Mouse (Mus musculus) erythroblast, embryonic 14.5 days (primary cell): ENCODE results near the gene Sike1. TPM values are rescaled to one million over a fixed set of nuclear protein-coding genes. Genes with fewer than 3 reads are reported as not detected.

Source experiments
- H3K27me3 ChIP-seq: 2 replicates; pipeline ENCODE4 v1.6.1; 2012; ENCODE audit warnings: inconsistent platforms; ENCODE audit not compliant: control insufficient read depth
- H3K36me3 ChIP-seq: 2 replicates; pipeline ENCODE4 v1.6.1; 2012; ENCODE audit warnings: mild to moderate bottlenecking, inconsistent platforms; ENCODE audit not compliant: control insufficient read depth
- H3K4me1 ChIP-seq: 2 replicates; pipeline ENCODE4 v1.6.1; 2012; ENCODE audit warnings: inconsistent platforms; ENCODE audit not compliant: control insufficient read depth
- H3K4me3 ChIP-seq: replicated peaks from 2 replicates; pipeline ENCODE3; 2012; ENCODE audit warnings: moderate library complexity, mild to moderate bottlenecking, inconsistent platforms
- H3K9me3 ChIP-seq: 2 replicates; pipeline ENCODE4 v1.6.1; 2012; ENCODE audit warnings: low read length, inconsistent platforms, mixed read lengths; ENCODE audit not compliant: control insufficient read depth
- GATA1 ChIP-seq: IDR thresholded peaks from 2 replicates; pipeline ENCODE4 v1.6.1; 2012; ENCODE audit warnings: low read length, inconsistent platforms, mixed read lengths
- TAL1 ChIP-seq: IDR thresholded peaks from 3 replicates; pipeline ENCODE4 v1.6.1; 2012; ENCODE audit warnings: low read length, inconsistent platforms, mixed read lengths
- polyA plus RNA-seq: library from polyadenylated mRNA; stranded (reverse); fragments of >175 nt; gene quantifications from 2 replicates; pipeline ENCODE4 v1.2.3, GENCODE M21; 2012

Sike1 gene
- polyA plus RNA-seq, 1 experiment: 0.42 TPM

DNA sequence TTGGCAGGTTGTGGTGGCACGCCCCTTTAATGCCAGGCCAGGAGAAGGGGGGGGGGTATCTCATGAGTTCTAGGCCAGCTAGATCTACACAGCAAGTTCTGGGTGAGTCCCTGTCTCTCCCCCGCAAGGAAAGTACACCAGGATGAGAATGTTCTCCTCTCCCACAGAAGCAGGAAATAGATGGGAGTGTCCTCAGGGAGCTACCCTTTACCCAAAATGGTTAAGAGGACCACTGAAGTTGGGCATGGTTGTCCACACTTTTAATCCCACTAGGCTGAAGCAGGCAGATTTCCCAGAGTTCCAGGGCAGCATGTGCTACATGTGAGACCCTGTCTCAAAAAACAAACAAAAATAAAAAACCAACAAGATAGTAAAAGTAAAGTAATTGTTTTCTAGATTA lies 24.0 kb downstream of the Sike1 start:
- Histone ChIP-seq H3K36me3 (peaks cover 7% of the 10 kb centered on the region), H3K27me3 (no peaks in the 10 kb centered on the region; the same call in 1 of the 2 replicates), H3K4me3 (peak overlapping the region; percentile 100), H3K4me1 (peaks cover 31% of the 10 kb centered on the region), H3K9me3 (no peaks in the 10 kb centered on the region)
- TF ChIP-seq GATA1 (no peak), TAL1 (no peak)

DNA sequence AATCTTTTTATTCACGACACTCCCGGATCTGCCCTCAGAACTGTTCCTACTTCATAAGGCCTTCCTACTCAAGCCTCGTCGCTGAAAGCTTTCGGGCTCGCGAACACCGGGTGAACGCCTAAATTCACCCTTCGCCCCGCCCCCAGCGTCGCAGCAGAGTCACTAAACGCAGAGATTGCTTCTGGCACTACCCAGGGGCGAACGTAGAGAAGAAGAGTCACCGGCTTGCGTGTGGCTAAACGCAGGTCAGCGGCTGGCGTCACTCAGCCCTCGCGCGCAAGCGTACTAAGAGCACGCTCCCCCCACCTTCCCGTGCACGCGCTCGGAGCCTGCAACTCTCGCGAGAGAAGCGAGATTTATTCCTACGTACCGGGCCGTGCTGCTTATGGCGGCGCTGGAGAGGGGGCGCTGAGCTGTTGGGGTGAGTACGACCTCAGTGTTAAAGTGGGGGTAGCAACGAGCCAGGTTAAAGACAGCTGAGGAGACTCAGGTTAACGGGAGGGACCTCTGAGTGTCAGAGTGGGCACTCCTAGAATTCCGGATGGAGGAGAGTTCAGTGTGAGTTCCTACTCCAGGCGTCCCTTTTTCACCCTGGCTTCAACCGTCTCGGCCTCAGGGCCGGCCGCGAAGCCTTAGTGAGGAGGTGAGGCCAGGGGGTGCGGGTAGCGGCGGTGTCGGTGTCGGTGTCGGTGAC lies 24.9 kb downstream of the Sike1 start, which contains the start of gene Csde1:
Gene Csde1 (plus strand): TSS at position 178 of the 694 bp plus-strand sequence.
- peaks cover 10% of the 10 kb centered on the region for H3K36me3 ChIP-seq
- TF ChIP-seq GATA1 (no peak), TAL1 (no peak)
- no peaks in the 10 kb centered on the region; the same call in 1 of the 2 replicates for H3K27me3 ChIP-seq
- H3K9me3 ChIP-seq: no peaks in the 10 kb centered on the region
- peaks cover 36% of the 10 kb centered on the region for H3K4me1 ChIP-seq
- H3K4me3 ChIP-seq: peak within 1 kb of the TSS; percentile 100

DNA sequence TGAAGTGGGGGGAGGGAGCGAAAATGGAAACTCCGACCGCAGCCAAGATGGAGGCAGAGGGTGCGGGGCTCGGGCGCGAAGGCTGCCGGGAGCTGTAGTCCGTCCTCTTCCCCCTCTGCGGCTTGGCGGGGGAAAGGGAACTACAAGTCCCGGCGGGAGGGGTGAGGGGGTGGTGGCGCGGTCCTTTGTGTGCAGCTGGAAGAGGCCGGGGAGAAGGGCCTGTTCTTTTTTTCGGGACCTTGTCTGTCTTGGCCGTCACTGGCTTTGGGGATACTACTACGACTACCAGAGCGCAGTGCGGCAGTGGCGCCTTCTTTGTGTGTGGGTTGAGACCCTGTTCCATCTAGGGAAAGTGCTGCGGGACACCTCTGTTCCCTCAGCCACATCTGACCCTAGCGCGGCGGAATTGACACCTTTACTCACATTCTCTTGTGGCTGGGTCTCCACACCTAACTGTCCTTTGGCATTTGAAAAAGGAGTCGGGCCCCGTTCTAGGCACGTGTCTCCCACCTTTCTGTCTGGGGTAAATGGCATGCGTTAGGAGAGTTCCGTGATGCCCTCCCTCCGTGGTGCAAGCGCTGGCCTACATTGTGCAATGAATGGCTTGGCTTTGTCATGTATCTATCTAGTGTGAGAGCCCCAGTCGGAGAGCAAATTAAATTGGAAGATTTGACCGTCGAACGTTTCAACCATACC lies 25.6 kb downstream of the Sike1 start:
- peak overlapping the region; percentile 100 for H3K4me3 ChIP-seq
- no peaks in the 10 kb centered on the region for H3K9me3 ChIP-seq
- H3K4me1 ChIP-seq: peaks cover 39% of the 10 kb centered on the region
- TF ChIP-seq GATA1 (no peak), TAL1 (no peak)
- no peaks in the 10 kb centered on the region; the same call in 1 of the 2 replicates for H3K27me3 ChIP-seq
- H3K36me3 ChIP-seq: peaks cover 13% of the 10 kb centered on the region

DNA sequence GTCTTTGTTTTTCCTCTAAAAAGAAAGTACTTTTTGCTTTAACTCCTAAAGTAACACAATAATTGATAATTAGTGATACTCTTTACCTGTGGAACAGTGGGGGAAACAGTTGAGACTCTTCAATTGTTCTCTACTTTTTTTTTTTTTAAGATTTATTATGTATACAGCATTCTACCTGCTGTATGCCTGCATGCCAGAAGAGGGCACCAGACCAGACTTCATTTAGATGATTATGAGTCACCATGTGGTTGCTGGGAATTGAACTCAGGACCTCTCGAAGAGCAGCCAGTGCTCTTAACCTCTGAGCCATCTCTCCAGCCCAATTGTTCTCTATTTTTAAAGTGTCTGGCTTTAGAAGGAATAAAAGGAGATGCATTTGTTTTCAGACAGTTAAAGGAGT lies 30.7 kb downstream of the Sike1 start:
- H3K4me3 ChIP-seq: no peak overlapping the region
- no peak for TF ChIP-seq GATA1
- TF ChIP-seq TAL1: no peak
- H3K36me3 ChIP-seq: peaks cover 56% of the 10 kb centered on the region
- no peaks in the 10 kb centered on the region for H3K9me3 ChIP-seq
- no peaks in the 10 kb centered on the region for H3K27me3 ChIP-seq
- H3K4me1 ChIP-seq: peaks cover 28% of the 10 kb centered on the region

DNA sequence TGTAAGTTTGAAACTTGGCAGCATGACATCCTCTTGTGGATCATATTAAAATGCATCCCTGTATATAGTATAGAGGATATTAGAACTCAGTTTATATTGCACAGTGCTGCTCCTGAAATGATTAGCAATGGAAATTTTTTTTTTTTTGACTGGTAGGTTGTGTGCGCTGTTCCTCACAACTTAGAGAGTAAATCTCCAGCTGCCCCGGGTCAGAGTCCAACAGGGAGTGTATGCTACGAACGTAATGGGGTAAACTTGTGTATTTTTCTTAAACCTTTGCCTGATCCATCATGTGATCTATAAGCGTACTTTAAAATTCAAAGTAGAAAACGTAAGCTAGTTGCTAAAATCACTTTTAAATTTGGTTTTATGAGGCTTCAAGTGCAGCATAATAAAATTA lies 44.8 kb downstream of the Sike1 start:
- H3K4me3 ChIP-seq: no peak overlapping the region
- TF ChIP-seq GATA1 (no peak), TAL1 (no peak)
- no peaks in the 10 kb centered on the region for H3K4me1 ChIP-seq
- H3K27me3 ChIP-seq: no peaks in the 10 kb centered on the region
- peaks cover 90% of the 10 kb centered on the region for H3K36me3 ChIP-seq
- no peaks in the 10 kb centered on the region for H3K9me3 ChIP-seq

DNA sequence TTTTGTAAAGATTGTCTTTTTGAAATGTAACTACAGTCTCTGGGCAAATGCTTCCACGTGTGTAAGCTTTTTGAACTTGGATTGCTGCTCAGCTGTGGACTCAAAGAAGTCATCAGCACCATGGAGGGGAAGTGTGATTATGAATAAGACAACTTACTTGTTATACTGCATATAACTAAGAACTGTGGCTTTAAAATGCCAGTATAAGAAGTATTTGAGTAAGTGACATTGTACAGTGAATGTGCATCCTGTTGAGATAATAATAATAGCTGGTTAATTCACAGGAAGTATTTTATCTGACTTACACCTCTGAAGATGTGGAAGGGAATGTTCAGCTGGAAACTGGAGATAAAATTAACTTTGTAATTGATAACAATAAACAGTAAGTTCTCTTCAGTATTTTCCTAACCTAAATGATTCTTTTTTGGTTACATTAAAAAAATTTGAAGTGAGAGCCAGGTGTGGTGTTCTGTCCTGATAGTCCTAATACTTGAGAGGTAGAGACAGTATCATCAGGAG lies 45.4 kb downstream of the Sike1 start:
- TF ChIP-seq TAL1: no peak
- no peak for TF ChIP-seq GATA1
- no peaks in the 10 kb centered on the region for H3K9me3 ChIP-seq
- no peaks in the 10 kb centered on the region for H3K27me3 ChIP-seq
- peaks cover 92% of the 10 kb centered on the region for H3K36me3 ChIP-seq
- no peaks in the 10 kb centered on the region for H3K4me1 ChIP-seq
- H3K4me3 ChIP-seq: no peak overlapping the region

DNA sequence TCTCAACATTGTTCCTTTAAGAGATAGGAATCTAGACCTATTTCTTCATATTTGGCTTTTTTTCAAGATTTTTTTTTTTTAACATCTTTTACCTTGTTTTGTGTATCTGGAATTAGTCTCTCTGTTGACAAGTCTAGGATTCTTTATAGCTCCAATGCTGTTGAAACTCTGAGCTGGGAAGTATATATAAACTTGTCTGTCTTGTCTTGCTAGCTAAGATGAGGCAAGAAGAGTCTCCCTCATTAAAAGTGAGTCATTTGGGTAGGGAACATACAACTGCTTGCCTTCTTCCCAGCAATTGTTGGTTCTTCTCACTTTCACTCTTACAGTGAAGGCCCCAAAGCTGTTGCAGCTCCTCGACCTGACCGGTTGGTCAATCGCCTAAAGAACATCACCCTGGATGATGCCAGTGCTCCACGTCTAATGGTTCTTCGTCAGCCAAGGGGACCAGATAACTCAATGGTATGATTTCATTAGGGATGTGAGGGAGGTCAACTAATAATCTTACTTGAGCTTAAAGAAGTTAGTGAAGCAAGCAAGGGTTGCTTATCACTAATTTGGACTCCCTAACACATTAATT lies 60.6 kb downstream of the Sike1 start:
- no peaks in the 10 kb centered on the region for H3K27me3 ChIP-seq
- peaks cover 10% of the 10 kb centered on the region for H3K4me1 ChIP-seq
- peaks cover 76% of the 10 kb centered on the region for H3K36me3 ChIP-seq
- no peak overlapping the region for H3K4me3 ChIP-seq
- TF ChIP-seq TAL1: no peak
- TF ChIP-seq GATA1: no peak
- H3K9me3 ChIP-seq: no peaks in the 10 kb centered on the region

DNA sequence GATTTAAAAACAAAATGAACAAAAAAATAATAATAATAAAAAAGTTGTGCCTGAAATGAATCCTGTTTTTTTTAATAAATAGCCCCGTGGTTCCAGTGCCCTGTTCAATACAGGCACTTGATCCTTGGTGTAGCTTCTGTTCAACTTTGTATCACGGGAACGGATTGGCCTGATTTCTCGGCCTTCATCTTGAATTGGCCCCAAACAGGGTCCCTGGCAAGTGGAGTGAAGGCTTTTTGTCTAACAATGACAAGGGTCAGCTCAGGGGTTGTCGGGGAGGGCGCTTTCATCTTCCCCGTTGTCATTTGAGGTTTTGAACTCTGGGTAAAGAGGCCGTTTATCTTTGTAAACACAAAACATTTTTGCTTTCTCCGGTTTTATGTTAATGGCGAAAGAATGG lies 62.2 kb downstream of the Sike1 start:
- H3K36me3 ChIP-seq: peaks cover 76% of the 10 kb centered on the region

More for the DNA sequence above, 62.2 kb downstream of the Sike1 start:
- peaks cover 10% of the 10 kb centered on the region for H3K4me1 ChIP-seq
- no peaks in the 10 kb centered on the region for H3K9me3 ChIP-seq
- H3K4me3 ChIP-seq: peak overlapping the region; percentile 86
- no peaks in the 10 kb centered on the region for H3K27me3 ChIP-seq
- no peak for TF ChIP-seq GATA1
- TF ChIP-seq TAL1: no peak

Other genes with a start within 250 kb of the Sike1 start
- not detected in 2 replicates for gene Tshb, start 213.0 kb upstream of the Sike1 start, polyA plus RNA-seq
- gene Sycp1, start 59.6 kb upstream of the Sike1 start, polyA plus RNA-seq: not detected in 2 replicates
- gene Nr1h5, start 31.6 kb upstream of the Sike1 start, polyA plus RNA-seq: not detected in 2 replicates
- gene Csde1, start 24.7 kb downstream of the Sike1 start, polyA plus RNA-seq: 1.4 and 2.0 TPM in 2 replicates
- gene Nras, start 62.6 kb downstream of the Sike1 start, polyA plus RNA-seq: 0.37 and 0.65 TPM in 2 replicates
- gene Ampd1, start 78.3 kb downstream of the Sike1 start, polyA plus RNA-seq: not detected in 2 replicates
- gene Dennd2c, start 106.9 kb downstream of the Sike1 start, polyA plus RNA-seq: 0.34 and 0.39 TPM in 2 replicates
- gene Bcas2, start 175.9 kb downstream of the Sike1 start, polyA plus RNA-seq: 24.7 and 40.9 TPM in 2 replicates